Mouse (Mus musculus) mouse trophoblast stem cell (cell line): Measurements from ENCODE around the gene Ear1.
"Not testable (repeated sequence)": the region's sequence is repeated elsewhere in the genome, so short reads cannot be mapped to it uniquely, and the experiment has no call there.

Experiments used
- in situ Hi-C, 2 experiments: fragments of 300-500 bp; cut with MseI, MboI; formaldehyde crosslinking; loops; 2 replicates in 1 of 2; 3 replicates in 1 of 2; pipeline ENCODE4 v1.15.1; 2025

Ear1 gene

GRCm38 (mm10) chr14:43875417-43875816 lies at the start of gene Ear1:
Gene Ear1 (minus strand): TSS chr14:43875517.
- in situ Hi-C loops = not testable (repeated sequence)

- in situ Hi-C loops = loop anchor here in 1 of 2 experiments (10.0 kb wide), 1 partner anchor 60 kb away; no protein-coding TSS in a partner anchor
These were observed 49.5 kb upstream of the Ear1 start, which contains the start of gene Gm8113 for GRCm38 (mm10) chr14:43924688-43925403. Gene Gm8113 (plus strand): TSS chr14:43925390.

GRCm38 (mm10) chr14:43923459-43923858 lies 48.1 kb upstream of the Ear1 start, which contains the start of gene Ear10:
Gene Ear10 (minus strand): TSS chr14:43923559.
- in situ Hi-C loops = loop anchor here in 1 of 2 experiments (10.0 kb wide), 1 partner anchor 61 kb away; no protein-coding TSS in a partner anchor

- in situ Hi-C loops = not testable (repeated sequence)
These were observed 42.9 kb upstream of the Ear1 start for GRCm38 (mm10) chr14:43918214-43918613.

GRCm38 (mm10) chr14:43898577-43898976 lies 23.3 kb upstream of the Ear1 start:
- in situ Hi-C loops = not testable (repeated sequence)

GRCm38 (mm10) chr14:43895357-43895756 lies 20.0 kb upstream of the Ear1 start:
- in situ Hi-C loops = not testable (repeated sequence)

- in situ Hi-C loops = not testable (repeated sequence)
These were observed 16.0 kb upstream of the Ear1 start for GRCm38 (mm10) chr14:43891288-43891687.

- in situ Hi-C loops = not testable (repeated sequence)
These were observed 10.9 kb upstream of the Ear1 start for GRCm38 (mm10) chr14:43886235-43886634.

- in situ Hi-C loops = not testable (repeated sequence)
These were observed 4.7 kb upstream of the Ear1 start for GRCm38 (mm10) chr14:43879966-43880545.

GRCm38 (mm10) chr14:43877789-43878188 lies 2.5 kb upstream of the Ear1 start:
- in situ Hi-C loops = not testable (repeated sequence)

GRCm38 (mm10) chr14:43874862-43875261 lies 455 bp downstream of the Ear1 start:
- in situ Hi-C loops = not testable (repeated sequence)

- in situ Hi-C loops = not testable (repeated sequence)
These were observed 14.8 kb downstream of the Ear1 start for GRCm38 (mm10) chr14:43860522-43860921.

- in situ Hi-C loops = not testable (repeated sequence)
These were observed 15.9 kb downstream of the Ear1 start for GRCm38 (mm10) chr14:43859465-43859864.

- in situ Hi-C loops = not testable (repeated sequence)
These were observed 31.3 kb downstream of the Ear1 start for GRCm38 (mm10) chr14:43843949-43844573.

GRCm38 (mm10) chr14:43840976-43841375 lies 34.3 kb downstream of the Ear1 start:
- in situ Hi-C loops = not testable (repeated sequence)

- in situ Hi-C loops = not testable (repeated sequence)
These were observed 40.0 kb downstream of the Ear1 start for GRCm38 (mm10) chr14:43835366-43835765.

GRCm38 (mm10) chr14:43830385-43830784 lies 44.9 kb downstream of the Ear1 start:
- in situ Hi-C loops = not testable (repeated sequence)

- in situ Hi-C loops = not testable (repeated sequence)
These were observed 51.1 kb downstream of the Ear1 start for GRCm38 (mm10) chr14:43824176-43824575.

GRCm38 (mm10) chr14:43821869-43822268 lies 53.4 kb downstream of the Ear1 start:
- in situ Hi-C loops = not testable (repeated sequence)

- in situ Hi-C loops = not testable (repeated sequence)
These were observed 62.9 kb downstream of the Ear1 start for GRCm38 (mm10) chr14:43812458-43812857.

GRCm38 (mm10) chr14:43808142-43808541 lies 67.2 kb downstream of the Ear1 start:
- in situ Hi-C loops = not testable (repeated sequence)

- in situ Hi-C loops = not testable (repeated sequence)
These were observed 70.9 kb downstream of the Ear1 start for GRCm38 (mm10) chr14:43804435-43804834.
